Mouse (Mus musculus): Measurements from ENCODE around the gene Nfasc.

The Nfasc gene

GRCm38 (mm10) chr1:132541171-132541823 lies 200.3 kb downstream of the Nfasc start:
- peak; percentile 79 for DNase-seq (ENCODE audit: low read depth)

DNA sequence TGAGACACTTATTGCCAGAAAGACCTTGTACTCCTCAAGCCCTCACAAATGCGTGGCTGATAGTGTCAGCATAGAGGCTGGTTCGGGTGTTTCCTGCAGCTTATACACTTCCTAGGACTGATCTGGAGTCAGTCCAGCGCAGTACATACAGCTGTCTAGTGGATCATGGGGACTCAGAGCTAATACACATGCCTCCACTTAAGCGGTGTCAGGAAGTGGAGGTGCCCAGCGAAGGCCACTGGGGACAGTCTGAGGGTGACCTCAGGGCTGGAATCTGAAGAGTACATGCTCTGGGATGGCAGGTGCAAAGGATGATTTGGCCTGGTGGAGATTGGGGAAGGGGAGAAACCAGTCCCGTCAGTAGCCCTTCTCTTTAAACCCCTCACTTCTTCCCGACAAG lies 200.9 kb downstream of the Nfasc start:
- DNase-seq (ENCODE audit: low read depth), result no peak

GRCm38 (mm10) chr1:132537736-132538135 lies 203.9 kb downstream of the Nfasc start:
- DNase-seq (ENCODE audit: low read depth), result no peak

DNA sequence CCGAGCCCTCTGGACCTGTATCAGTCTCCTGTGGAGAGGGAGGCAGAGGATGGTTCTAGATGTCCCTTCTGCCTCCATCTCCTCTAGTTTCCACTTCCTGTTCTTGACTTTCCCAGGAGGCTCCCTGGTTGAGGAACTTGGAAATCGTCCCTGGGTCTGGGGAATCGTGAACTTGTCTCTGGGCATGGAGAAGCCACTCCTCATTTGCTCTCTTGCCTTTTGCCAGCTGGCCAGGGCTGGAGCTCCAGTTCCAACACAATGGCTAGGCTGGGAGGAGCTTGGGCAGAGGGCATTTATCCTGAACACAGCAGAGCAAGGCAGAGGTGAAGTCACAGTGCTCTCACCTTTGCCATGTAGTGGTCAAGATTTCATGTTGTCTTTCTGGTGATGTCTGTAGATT lies 205.2 kb downstream of the Nfasc start:
- no peak for DNase-seq (ENCODE audit: low read depth)

GRCm38 (mm10) chr1:132535541-132535940 lies 206.1 kb downstream of the Nfasc start:
- DNase-seq (ENCODE audit: low read depth), result no peak

GRCm38 (mm10) chr1:132533840-132534239 lies 207.8 kb downstream of the Nfasc start:
- DNase-seq (ENCODE audit: low read depth), result no peak

DNA sequence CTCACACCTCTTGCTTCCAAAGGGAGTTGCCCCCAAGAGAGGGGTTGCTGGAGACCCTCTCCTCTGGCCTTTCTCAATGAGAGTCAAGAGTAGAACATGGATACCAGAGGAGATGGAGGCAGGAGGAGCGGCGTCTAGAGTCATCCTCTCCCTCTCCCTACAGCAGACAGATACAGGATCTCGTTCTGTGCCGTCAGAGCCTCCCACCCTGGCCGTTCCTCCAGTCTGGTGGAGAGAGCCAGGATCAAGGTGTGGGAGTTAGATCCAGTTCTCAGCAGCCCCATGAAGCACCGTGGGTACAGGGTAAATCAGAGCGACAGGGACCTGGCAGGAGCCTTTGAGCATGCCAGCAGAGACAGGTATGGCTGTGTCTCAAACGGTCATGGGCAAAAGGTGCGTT lies 209.1 kb downstream of the Nfasc start:
- DNase-seq (ENCODE audit: low read depth), result no peak

DNA sequence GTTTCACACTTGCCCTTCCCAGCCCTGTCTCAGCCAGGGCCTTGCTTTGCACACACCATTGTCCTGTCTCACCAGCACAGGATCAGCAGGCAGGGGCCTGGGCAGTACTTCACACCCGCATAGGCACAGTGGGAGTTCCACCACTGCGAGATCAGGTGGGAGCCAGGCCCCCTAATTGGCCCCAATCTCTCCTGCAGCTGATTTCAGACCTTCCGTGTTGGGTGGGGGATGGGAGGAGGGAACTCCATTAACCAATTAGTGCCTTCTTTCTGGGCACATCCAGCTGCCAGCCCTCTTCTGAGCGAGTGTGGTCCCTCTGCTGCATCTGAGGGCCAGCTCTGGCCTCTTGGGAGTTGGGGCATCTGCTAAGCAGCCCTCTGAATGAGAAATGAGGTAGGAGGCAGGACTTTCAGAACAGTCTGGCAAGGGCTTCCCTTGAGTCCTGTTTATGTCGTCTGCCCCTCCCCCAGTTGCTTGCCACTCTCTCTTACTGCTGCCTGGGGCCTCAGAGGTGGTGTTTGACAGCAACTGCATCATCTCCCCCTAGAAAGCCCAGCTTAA lies 210.9 kb downstream of the Nfasc start:
- DNase-seq (ENCODE audit: low read depth), result no peak

DNA sequence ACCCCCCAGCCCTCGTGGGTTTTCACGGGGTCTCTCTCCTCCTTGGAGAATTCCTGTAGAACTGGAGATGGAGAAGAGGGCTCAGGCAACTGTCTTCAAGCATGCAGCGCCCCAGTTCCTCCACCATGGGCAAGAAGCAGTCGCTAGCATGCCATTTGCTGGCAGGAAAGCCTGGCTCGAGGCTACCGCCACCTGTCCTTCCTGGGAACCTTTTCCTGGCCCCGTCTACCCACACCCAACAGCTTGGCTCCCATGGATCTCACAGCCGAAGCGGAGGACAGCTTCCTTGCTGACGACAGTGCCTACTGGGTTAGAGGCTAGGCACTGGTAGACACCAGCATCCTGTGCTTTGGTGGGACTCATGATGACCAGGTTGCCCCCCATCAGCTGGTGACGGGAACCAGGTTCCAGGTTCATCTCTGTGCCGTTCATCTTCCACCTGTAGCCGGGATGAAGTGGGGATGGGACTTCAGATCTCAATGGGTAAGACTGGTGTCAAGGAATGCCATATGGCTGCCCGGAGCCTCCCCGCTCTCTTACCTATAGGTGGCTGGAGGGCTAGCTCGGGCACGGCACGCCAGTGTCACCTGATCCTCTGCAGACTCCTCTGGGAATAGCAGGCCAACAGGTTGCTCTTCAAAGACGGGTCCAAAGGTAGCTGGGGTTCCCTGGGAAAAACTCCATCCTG lies 212.8 kb downstream of the Nfasc start:
- no peak for DNase-seq (ENCODE audit: low read depth)

- DNase-seq (ENCODE audit: low read depth), result no peak
Measured at GRCm38 (mm10) chr1:132528071-132528470, 213.5 kb downstream of the Nfasc start.

GRCm38 (mm10) chr1:132525832-132526231 lies 215.8 kb downstream of the Nfasc start:
- DNase-seq (ENCODE audit: low read depth), result peak; percentile 68

- peak; percentile 66 for DNase-seq (ENCODE audit: low read depth)
Measured at GRCm38 (mm10) chr1:132523920-132524319, 217.7 kb downstream of the Nfasc start.

GRCm38 (mm10) chr1:132523048-132523447 lies 218.5 kb downstream of the Nfasc start:
- no peak for DNase-seq (ENCODE audit: low read depth)

DNA sequence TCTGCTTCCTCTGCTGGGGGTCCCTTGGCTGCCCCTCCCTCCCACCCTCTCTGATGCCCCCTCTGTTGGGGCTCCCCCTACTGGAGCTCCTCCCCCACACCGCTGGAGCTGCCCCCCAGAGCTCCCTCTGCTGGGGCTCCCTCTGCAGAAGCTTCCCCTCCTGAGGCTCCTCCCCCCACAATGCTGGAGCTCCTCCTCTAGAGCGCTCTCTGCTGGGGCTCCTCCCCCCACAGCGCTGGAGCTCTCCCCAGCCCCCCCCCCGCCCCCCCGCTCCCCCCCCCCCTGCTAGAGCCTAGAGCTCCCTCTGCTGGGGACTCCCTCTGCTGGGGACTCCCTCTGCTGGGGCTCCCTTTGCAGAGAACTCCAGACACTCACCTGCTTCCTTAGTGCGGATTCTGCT lies 220.8 kb downstream of the Nfasc start:
- peak; percentile 69 for DNase-seq (ENCODE audit: low read depth)

DNA sequence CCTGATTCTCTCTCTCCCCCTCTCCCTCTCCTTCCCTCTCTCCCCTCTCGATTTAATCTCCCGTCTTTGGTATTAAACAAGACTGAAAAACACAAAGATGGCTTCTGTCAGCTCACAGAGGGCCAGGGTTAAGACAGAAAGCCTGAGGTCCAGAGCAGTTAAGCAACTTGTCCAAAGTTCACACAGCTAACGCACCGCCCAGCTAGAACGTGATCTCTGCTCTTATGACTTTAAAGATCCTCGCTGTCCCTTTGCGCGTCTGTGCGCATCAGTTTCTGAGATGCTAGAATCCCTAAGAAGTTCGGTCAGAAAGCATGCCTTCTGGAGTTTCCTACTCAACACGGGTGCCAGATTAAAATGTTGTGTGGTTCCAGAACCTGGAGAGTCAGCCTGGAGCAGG lies 221.9 kb downstream of the Nfasc start:
- no peak for DNase-seq (ENCODE audit: low read depth)

DNA sequence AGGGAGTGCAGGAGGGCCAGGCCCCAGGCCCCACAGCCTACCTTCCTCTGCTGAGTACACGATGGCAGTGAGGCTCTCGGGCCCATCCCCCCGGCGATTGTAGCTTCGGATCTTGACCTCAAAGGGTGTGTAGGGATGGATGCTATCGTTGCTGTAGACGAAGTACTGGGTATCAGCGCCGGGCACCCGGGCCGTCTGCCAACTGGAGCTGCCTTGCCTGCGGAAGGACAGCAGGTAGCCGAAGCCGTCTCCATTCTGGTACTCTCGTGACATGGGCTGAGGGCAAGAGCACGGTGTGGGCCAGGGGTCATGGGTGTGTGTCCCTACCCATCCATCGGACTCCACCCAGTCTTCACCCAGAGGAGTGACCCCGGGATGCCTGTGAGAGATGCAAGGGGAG lies 223.0 kb downstream of the Nfasc start:
- DNase-seq (ENCODE audit: low read depth), result no peak

DNA sequence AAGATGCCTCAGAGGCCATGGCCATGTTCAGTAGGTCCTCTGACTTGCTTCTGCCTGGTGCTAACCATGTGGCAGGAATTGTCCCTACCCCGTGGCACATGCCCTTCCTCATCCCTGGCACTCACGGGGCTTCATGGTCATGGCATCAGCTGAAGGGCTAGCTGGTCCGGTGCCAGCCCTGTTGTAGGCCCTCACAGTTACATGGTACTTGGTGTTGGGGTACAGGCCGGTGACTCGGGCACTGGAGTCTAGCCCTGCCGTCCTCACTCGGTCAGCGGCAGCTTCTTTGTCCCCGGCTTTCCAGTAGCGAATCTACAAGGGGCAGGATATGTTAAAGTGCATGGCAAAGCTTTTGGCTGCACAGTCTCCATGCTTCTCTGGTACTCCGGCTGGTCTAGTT lies 224.8 kb downstream of the Nfasc start:
- DNase-seq (ENCODE audit: low read depth), result no peak

DNA sequence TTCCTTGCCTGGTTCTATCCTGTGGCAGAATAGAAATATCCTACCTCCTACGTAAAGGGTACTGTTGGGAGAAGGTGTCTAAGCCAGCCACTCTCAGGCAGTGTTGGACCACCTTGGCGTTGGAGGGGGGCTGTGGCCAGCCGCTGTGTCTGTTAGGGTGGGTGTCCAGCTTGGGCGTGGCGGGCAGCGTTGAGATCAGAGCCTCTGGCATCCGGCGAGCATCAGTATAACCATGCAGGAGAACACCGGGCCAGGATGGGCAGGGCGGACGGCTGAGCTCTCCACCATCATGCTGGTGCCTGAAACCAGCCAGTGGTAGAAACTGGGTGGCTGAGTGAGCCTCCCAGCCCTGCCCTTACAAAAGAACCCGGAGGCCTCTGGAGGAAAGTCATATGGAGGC lies 226.3 kb downstream of the Nfasc start:
- no peak for DNase-seq (ENCODE audit: low read depth)

Measured in 416B (cell line).